Mouse (Mus musculus) lung, postnatal 0 days (tissue): ENCODE measurements at regions not wholly inside any gene's neighbourhood (a gene's known extent, or its start where the extent isn't known, plus 50 kb on each side); places are given as distances from the start of the nearest gene placed in this dataset.

Experiments
- CTCF ChIP-seq: IDR thresholded peaks from 2 replicates; pipeline ENCODE4 v1.5.1; 2016; ENCODE audit warnings: antibody characterized with exemption, mild to moderate bottlenecking
- EP300 ChIP-seq: IDR thresholded peaks from 2 replicates; pipeline ENCODE4 v1.6.1; 2016; ENCODE audit warnings: antibody characterized with exemption, mild to moderate bottlenecking, control low read depth

- no peak for TF ChIP-seq CTCF
- TF ChIP-seq EP300 = no peak
Observed at GRCm38 (mm10) chr16:26291692-26292091, 79.9 kb downstream of the Cldn1 start.
